In genomic region chr8:70539077-70539813, GRCm38 (mm10) we compare ENCODE assay signal across 7 mouse cellular contexts. TPM values are rescaled to one million over a fixed set of nuclear protein-coding genes. Genes with fewer than 3 reads are reported as not detected.
DNase-seq lines count a peak whose midpoint lies in the region; ATAC-seq lines count a peak whose summit lies in the region.

Gene Ell (plus strand): TSS chr8:70539457.

- H3K4me1 ChIP-seq in intestine, embryonic 16.5 days (ENCODE audit: control insufficient read depth, insufficient read depth, low read length) = peaks cover 37% of the 10 kb centered on the region
- peaks cover 20% of the 10 kb centered on the region for H3K4me1 ChIP-seq in midbrain, embryonic 11.5 days (ENCODE audit: control insufficient read depth, insufficient read depth, low read length)

- H3K4me3 ChIP-seq in intestine, embryonic 16.5 days (ENCODE audit: low read length) = peak within 1 kb of the TSS; percentile 83
- peak within 1 kb of the TSS; percentile 78 for H3K4me3 ChIP-seq in midbrain, embryonic 11.5 days (ENCODE audit: low read depth, low read length)

- peak within 1 kb of the TSS; percentile 95 for H3K27ac ChIP-seq in intestine, embryonic 16.5 days (ENCODE audit: low read length)
- peak within 1 kb of the TSS; percentile 88 for H3K27ac ChIP-seq in midbrain, embryonic 11.5 days (ENCODE audit: low read depth, low read length)

- H3K9me3 ChIP-seq in intestine, embryonic 16.5 days (ENCODE audit: control insufficient read depth, low read length) = no peaks in the 10 kb centered on the region
- no peaks in the 10 kb centered on the region for H3K9me3 ChIP-seq in midbrain, embryonic 11.5 days (ENCODE audit: control insufficient read depth, low read length)

- H3K36me3 ChIP-seq in intestine, embryonic 16.5 days (ENCODE audit: control insufficient read depth, insufficient read depth, low read length) = peaks cover 10% of the 10 kb centered on the region
- peaks cover 8% of the 10 kb centered on the region; the same call in 1 of the 2 replicates for H3K36me3 ChIP-seq in midbrain, embryonic 11.5 days (ENCODE audit: control insufficient read depth, insufficient read depth, low read length)

- intact Hi-C loops in left cerebral cortex, postnatal 36 days (cut with DNase I) = no loop called here

- peak within 1 kb of the TSS; percentile 93 for H3K4me2 ChIP-seq in intestine, embryonic 16.5 days (ENCODE audit: low read depth, low read length)
- peak within 1 kb of the TSS; percentile 91 for H3K4me2 ChIP-seq in midbrain, embryonic 11.5 days

- H3K27me3 ChIP-seq in intestine, embryonic 16.5 days (replicated peaks; ENCODE audit: control insufficient read depth, insufficient read depth, low read length) = no peaks in the 10 kb centered on the region
- H3K27me3 ChIP-seq in midbrain, embryonic 11.5 days (ENCODE audit: control insufficient read depth, insufficient read depth, low read length) = no peaks in the 10 kb centered on the region

- peak; percentile 100 for DNase-seq in adrenal gland, adult 8-10 months
- peak; percentile 99 for DNase-seq in embryo, embryonic 9.5 days (ENCODE audit: extremely low spot score)
- peak; percentile 98 to 100 for DNase-seq in gastrocnemius, postnatal 4 days (ENCODE audit: low spot score in 2 of 2)
- peak; percentile 99 for DNase-seq in left cerebral cortex, postnatal 36 days (ENCODE audit: low spot score in 2 of 2)
- peak; percentile 100 for DNase-seq in midbrain, embryonic 11.5 days (ENCODE audit: low spot score, missing footprints)
- peak; percentile 99 for DNase-seq in skeletal muscle tissue, adult 2 months (ENCODE audit: low read depth, low spot score)

- WGBS in intestine, embryonic 16.5 days = under 1% methylated on average over 58 of the region's 58 CpGs
- under 1% methylated on average over 58 of the region's 58 CpGs for WGBS in midbrain, embryonic 11.5 days

- peak; percentile 91 for ATAC-seq in intestine, embryonic 16.5 days
- ATAC-seq in midbrain, embryonic 11.5 days (ENCODE audit: low FRiP score) = peak; percentile 87

- peak within 1 kb of the TSS; percentile 93 for H3K9ac ChIP-seq in intestine, embryonic 16.5 days (ENCODE audit: low read depth, low read length)
- peak within 1 kb of the TSS; percentile 90 for H3K9ac ChIP-seq in midbrain, embryonic 11.5 days (ENCODE audit: low read length)

RNA-seq across cellular contexts. Expression of gene Ell, which starts in this region (rescaled TPM):
- 10 to 100 TPM; 25.2 to 38.3 (median 30.3) TPM for total RNA-seq in adrenal gland, adult 8-10 months (2022)
- 10 to 100 TPM; 16.1 to 18.2 TPM for total RNA-seq in gastrocnemius, postnatal 4 days (2021)
- 16.6 and 17.7 TPM in 2 replicates for polyA plus RNA-seq in intestine, embryonic 16.5 days (2015; fragmentation: Nextera tagmentation; extraction: Ambion mirVana)
- 10 to 100 TPM; 19.1 to 20.7 TPM for total RNA-seq in left cerebral cortex, postnatal 36 days (2021)
- polyA plus RNA-seq in midbrain, embryonic 11.5 days (2014; fragmentation: Nextera tagmentation; extraction: Ambion mirVana) = 13.0 TPM in 2 replicates

Comparison
In these comparisons a context has a peak if more than half of its experiments do, and no peak if none do; other contexts are left out.
1. Peak in every context shown above with its lines: DNase-seq, ATAC-seq, H3K4me3 ChIP-seq and H3K27ac ChIP-seq.